Mouse (Mus musculus) activated CD4-positive, CD25-positive, alpha-beta regulatory T cell, adult 4 months (primary cell): ENCODE measurements at regions not wholly inside any gene's neighbourhood (a gene's known extent, or its start where the extent isn't known, plus 50 kb on each side); places are given as distances from the start of the nearest gene placed in this dataset.

Experiments used
- ATAC-seq: one replicate; pipeline ENCODE4 v1.8.0; 2017

- ATAC-seq: no peak
Measured at GRCm38 (mm10) chr11:114129270-114129669, 62.4 kb upstream of the Sdk2 start.

DNA sequence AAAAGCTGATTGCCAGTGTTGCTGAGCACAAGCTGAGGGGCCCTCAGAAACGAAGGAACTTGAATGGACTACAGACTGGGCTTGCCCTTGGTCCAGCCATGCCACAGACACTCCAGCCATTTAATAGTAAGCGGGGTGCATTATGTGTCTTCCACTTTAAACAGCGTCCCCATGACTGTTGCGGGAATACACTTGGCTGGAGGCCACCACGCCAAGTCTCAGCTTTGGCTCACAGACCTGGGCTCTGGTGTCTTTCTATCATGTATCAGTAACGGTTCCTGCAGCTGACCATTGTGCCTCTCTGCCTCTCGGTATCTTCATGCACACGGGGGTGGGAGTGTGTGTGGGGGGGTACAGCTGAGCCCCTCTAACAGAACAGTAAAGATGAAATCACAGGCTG lies 62.0 kb upstream of the Sdk2 start:
- ATAC-seq: no peak

GRCm38 (mm10) chr11:114127426-114127825 lies 60.6 kb upstream of the Sdk2 start:
- ATAC-seq: no peak

DNA sequence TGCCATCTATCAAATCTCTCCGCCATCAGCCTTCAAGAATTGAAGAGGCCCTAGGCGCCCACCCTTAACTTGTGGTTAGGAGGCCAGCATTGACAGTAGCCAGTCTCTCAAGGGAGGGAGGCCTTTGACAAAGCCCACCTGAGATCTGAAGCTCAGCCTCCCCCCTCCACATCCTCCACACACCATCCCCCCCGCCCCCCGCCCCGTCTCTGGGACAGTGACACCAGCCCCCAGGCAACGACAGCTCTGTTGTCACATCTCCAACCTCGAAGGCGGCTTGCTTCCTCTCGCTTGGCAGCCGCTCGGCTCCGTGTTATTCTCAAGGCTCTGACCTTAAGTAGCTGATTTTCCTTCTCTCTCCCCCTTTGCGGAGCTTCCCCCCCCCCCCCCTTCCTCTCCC lies 55.3 kb upstream of the Sdk2 start:
- no peak for ATAC-seq

DNA sequence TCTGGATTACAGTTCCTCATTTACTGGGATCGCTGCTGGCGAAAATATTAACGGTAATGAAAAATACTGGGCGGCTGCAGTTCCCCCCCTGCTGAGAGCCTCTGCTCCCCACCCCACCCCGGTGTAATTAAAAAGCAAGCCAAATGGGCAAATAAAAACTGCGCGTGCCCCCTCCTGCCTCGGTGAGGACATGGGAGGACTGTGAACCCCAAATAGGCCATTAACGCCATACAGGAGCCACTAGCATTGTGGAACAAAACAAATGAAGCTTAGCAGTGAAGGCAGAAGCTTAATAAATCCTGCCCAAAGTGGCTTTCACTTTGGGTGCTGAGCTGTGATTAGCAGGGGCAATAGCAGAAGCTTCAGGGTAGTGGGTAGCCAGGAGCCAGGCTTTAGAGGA lies 52.3 kb upstream of the Sdk2 start:
- ATAC-seq: no peak
